Mouse (Mus musculus): ENCODE data around the gene Gpa33.

The Gpa33 gene

DNA sequence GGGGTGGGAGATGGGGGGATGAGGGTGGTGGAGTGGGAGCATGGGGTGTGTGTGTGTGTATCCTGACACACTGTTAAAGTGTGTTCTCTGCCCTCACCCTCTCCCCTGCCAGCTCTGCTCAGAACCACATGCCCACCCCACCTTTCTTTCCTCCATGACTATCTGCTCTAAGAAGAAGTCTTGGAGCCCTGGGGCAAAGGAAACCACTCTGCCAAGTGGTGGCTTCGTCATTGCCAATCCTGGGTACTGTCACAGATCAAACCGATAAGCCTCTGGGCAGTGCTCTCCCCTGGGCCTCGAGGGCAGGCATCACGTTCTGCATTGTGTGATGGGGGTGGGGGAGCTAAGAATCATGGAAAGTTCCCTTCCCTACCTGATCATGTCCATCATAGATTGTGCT, 2.3 kb downstream of the Gpa33 start:
- no peak for DNase-seq (ENCODE audit: low read depth, low spot score)

DNA sequence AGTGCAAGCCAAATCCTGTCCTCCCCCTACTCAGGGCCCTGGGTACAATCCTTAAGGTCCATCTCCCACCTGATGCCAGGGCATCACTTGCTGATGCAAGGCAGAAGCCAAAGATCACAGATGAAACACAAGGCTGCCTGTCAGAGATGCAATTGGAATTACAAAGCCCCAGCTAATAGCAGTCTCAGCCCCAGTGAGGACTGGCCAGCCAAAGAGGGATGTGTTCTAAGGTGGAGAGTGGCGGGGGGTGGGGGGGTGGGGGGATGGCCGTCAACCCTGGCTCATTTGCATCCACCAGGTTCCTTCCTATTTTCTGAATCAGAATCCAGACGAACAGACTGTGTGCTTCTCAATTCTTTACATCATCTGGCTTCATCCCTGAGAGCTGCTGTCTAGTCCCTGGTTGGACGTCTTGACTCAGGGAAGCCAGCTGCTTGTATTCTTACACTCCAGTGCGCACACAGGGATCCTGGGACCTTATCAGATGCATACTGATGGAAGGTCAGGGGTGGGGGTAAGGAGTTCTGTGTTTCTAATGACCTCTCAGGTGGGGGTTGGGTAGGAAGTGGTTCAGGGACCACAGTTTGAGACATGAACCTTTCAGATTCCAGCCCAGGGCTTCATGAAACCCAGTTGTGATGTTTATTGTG, 5.2 kb downstream of the Gpa33 start:
- peak; percentile 94 for DNase-seq (ENCODE audit: low read depth, low spot score)

DNA sequence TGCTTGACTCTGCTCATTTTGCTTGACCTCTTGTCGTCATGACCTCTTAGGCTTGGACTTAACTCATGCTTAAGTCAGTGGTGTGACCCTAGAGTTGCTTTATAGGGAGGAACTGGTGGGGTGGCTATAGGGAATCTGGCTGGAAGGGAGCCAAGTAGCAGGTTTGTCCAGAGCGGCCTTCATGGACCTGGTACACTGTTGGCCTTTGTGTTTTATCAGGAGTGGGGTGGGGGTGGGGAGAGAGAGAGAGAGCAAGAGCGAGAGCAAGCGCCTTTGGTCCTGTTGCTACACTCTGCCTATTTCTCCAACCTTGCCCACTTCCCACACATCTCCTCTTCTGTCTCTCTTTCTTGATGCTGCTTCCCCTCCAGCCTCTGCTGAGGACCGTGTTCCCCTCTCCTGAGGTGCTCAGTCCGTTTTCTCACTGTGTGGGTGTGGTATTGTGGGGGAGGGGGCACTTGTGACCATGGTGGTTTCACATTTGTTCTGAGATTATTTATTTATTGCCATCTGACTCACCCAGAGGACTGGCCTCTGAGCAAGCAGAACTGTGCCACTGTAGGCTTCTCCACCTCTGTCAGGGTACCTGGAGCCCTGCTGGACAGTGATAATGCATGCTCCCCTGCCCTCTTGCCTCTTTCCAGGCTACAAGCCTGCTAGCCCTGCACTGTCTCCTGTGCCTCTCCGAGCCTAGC, 7.4 kb downstream of the Gpa33 start:
- DNase-seq (ENCODE audit: low read depth, low spot score): peak; percentile 30

DNA sequence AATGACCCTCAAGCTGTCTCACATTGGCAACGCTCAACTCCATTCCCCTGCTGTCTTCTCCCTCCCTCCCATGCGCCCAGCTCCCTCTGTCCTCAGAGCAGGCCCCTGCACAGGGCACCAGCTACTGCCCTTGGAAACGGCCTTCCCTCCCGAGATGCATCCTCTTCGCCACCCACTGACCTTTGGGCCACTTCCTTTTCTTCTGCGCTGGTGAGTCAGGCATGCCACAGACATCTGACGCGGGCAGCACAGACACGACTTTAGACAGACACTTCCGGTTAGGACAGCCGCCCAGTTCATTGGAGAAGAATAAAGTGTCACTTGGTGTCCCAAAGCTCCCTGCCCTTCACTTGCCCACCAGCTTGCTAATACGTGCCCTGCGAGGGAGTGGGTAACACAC, 8.1 kb downstream of the Gpa33 start:
- DNase-seq (ENCODE audit: low read depth, low spot score): no peak

DNA sequence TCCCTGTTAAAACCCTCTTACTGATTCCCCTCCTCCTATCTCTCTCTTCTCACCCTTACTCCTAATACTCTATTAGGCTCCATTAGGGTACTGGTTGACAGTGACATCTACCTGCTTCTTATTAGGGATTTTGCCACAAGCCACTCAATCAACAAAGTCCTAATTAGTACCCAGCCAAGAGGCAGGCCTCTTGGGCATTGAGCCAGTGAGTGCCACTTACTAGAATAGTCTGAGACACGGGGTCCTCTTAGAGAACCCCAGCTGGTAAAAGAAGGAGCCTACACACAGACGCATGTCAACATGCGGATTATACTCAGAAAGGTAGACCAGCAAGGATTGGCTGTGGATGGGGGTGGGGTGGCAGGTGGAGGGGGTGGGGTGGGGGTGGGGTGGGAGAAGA, 9.1 kb downstream of the Gpa33 start:
- no peak for DNase-seq (ENCODE audit: low read depth, low spot score)

DNA sequence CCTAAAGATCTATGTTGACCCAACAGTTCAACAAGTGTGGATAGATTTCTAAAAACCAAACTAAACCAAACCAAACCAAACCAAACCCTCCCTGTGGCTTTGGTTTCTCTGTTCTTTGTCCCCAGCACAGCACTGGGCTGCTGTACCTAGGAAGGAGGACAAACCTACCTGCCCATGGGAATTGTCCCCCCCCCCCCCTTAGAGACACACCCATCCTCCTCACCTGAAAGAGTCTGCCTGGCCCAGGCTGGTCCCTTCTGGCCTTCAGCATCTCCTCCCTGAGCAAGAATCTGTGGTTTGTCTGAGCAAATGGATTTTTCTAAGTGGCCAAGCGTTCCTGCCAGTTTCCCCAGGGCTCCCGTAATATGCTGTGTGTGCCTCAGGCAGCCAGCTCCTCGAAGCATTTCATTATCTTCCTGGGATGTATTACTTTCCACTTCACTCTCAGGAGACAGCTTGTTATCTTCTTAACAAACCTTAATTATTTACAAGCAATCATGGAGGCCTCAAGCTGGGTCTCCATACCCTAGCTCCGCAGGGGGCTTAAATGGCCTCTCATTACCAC, 9.7 kb downstream of the Gpa33 start:
- no peak for DNase-seq (ENCODE audit: low read depth, low spot score)

DNA sequence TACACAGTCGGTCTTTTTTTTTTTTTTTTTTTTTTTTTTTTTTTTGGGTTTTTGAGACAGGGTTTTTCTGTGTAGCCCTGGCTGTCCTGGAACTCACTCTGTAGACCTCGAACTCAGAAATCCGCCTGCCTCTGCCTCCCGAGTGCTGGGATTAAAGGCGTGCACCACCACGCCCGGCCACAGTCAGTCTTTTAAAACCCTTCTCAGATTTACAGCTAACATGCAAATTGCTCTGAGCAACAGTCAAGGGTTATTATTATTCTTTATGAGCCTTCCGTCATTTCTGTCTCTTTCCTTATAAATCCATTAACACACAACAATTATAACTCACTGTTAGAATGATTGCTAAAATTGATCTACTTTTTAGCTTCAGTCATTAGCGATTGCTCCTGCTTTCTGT, 11.8 kb downstream of the Gpa33 start:
- DNase-seq (ENCODE audit: low read depth, low spot score): peak; percentile 75

DNA sequence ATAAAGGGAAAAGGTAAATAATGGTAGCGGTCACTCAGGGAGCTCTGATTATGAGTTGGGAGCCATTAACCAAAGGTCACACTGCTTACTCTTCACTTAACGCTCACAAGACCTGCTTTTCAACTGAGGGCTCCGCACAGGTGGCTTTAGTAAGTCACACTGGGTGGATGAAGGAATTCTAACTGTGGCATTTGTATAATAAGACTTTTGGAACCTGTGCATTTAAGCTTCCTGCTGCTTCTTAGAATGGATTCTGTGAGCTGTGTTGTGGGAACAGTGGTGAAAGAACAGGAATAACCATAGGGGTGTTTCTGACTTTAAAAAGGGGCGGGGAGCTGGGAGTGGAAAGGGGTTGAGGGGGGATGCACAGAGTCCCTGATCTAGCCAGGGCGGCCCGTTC, 12.3 kb downstream of the Gpa33 start:
- peak; percentile 97 for DNase-seq (ENCODE audit: low read depth, low spot score)

DNA sequence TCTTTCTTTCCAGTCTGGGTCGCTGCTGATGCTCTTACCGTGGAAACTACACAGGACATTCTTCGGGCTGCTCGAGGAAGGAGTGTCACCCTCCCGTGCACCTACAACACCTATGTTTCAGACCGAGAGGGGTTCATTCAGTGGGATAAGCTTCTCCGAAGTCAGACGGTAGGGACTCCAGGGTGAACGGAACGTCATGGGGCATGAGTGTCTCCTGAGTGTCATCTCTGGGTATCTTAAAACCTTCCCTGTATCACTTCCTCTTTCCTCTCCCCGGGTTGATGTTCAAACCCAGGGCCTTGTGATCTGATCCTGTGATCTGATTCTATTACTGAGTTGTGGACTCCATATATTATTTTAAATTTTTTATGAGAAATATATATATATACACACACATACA, 16.6 kb downstream of the Gpa33 start:
- DNase-seq (ENCODE audit: low read depth, low spot score): no peak

DNA sequence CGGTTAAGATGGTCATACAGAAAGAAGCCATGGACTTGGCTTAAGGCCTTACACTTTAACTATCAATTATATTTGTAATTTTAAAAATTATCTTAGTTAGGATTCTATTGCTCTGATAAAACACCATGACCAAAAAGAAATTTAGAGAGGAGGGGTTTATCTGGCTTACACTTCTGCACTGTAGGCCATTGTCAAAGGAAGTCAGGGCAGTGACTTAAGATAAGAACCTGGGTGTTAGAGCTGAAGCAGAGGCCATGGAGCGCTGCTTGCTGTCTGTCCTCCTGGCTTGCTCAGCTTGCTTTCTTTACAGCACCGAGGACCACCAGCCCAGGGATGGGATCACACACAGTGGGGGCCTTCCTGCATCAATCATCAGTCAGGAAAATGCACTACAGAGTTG, 17.6 kb downstream of the Gpa33 start:
- no peak for DNase-seq (ENCODE audit: low read depth, low spot score)

DNA sequence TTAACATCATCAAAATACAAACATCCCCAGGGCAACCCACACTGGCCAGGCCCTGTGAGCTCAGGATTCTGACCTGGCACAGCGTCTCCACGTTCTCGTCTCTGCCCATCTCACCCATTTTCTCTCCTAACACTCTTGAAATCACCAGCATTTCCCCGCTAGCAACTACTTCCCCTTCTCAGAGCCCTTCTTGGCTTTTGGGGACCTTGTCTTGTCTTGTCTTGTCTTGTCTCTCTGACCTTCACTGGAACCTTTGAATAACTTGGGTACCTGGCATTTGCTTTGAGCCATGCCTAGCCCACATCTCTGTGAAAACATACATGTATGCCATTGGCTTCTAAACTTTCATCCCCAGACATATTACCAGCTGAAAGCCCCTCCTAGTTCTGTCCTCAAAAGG, 19.4 kb downstream of the Gpa33 start:
- peak; percentile 44 for DNase-seq (ENCODE audit: low read depth, low spot score)

DNA sequence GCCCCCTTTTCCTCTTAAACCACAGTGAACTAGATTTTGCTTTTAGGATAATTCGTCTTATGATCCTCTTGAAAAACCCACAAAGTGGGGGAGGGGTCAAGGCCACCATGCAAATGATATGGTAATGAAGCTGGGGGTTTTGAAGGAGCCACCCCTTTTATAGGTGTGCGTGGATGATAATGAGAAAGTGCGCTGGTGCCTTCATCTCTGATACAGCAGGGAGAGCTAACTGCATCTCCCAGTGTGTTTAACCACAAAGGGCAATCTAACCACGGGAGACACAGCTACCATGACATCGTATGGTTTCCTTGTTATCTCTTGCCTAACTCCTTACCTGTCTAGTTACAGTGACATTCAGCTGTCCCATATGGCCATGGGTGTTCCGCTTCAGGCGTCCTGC, 20.0 kb downstream of the Gpa33 start:
- peak; percentile 55 for DNase-seq (ENCODE audit: low read depth, low spot score)

DNA sequence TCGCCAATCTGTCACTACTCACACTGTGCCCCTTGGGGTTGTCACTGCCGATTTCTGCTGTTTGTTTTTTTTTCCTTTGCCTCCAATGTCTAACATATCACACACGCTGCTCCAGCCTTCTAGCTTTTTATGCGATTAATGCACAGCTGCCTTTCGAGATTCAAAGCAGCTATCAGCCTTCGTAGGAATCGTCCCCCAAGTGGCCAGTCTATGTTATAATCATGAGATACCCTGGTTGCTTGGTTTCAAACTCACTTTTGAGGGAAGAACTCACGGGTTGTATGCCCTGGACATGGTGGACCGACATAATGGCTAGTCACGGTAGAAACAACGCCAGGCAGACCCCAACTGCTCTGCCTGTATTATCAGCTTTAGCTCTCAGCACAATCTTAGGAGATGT, 21.3 kb downstream of the Gpa33 start:
- no peak for DNase-seq (ENCODE audit: low read depth, low spot score)

DNA sequence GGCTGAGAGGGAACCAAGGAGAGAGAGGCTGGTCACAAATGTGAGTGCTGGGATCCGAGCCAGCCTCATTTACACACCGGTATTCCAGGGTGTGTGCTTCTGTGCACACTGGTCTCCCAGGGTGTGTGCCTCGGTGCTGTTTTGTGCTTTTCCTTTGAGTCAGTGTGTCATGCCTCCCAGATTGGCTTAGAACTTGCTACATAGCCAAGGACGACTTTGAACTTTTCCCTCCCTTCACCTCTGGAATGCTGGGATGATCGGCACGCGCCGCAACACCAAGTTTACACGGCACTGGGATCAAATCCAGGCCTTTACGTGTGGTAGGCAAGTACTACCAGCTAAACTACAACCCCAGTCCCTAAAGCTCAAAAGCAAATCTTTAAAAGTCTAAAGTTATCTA, 22.0 kb downstream of the Gpa33 start:
- peak; percentile 75 for DNase-seq (ENCODE audit: low read depth, low spot score)

DNA sequence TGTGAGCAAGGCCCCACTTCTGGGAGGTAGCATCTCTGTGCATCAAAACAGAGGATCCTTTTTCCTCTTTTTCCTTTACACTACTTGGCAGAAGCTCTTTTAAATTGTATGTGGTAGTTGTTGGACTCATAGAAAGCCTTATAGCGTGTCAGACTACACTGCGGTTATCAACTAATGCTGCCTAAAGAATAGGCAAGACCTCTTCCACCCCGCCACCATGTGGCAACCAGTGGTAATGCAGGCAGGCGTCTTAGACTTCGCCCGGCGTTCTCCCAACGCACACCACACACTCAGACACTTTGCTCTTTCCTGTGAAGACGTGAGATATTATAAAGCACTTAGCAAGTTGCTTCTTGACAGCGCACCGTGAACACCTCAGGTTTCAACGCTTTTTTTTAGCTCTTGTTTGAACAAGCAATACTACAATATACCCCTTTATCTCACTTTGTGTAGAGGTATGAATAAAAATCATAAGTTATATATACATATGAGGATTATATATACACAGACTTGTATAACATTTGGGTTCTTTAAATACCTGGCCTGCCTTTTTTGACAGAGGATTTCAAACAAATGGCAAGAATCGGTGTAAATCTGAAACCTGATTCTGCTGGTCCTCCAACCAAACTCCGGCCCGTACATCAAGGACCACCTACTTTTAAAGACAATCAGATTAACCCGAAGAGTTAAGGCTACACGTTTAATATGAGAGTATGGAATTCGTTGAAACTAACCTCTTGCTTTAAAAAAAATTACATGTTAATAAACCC, 23.5 kb downstream of the Gpa33 start:
- peak; percentile 90 for DNase-seq (ENCODE audit: low read depth, low spot score)

DNA sequence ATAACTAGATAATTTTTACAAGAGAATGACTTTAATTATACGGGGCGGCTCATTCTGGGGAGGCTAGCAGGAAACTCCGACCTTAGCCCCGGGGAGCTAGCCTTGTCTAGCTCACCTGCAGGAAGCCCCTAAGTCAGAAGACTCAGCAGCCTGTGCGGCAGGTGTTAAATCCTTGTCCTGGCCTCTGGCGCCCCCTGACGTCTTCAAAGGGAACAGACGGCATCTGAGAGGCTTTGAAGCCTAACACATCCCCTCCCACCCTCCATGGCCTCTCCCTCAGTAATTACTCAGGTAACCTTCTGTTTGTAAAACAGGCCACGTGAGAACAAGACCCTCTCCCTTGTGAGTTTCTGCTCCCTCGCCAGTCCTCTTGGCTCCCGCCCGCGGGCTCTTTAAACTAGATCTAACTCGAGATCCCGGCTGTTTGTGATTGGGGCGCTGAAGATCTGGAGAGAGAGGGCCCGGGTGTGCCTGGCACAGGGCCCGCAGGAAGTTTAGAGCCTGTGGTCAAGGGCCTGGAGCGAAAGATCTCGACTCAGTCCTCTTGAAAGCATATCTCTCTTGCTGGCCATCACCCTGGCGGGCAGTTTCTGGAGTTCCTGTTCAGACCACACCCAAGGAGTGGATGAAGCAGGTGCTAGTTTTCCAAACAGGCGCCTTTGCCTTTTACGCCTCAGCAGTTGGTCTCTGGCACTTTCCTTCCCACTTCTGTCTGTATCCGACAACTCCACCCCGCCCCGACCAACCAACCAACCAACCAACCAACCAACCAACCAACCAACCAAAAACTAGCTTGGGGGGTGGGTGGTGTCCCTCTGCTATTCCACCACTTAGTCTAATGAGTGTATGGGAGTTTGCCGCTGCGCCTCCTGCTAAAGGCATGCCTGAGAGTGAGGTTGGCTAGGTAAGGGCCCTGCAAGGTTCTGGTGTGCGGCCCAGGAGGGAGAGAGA, 24.4 kb downstream of the Gpa33 start:
- peak; percentile 94 for DNase-seq (ENCODE audit: low read depth, low spot score)

DNA sequence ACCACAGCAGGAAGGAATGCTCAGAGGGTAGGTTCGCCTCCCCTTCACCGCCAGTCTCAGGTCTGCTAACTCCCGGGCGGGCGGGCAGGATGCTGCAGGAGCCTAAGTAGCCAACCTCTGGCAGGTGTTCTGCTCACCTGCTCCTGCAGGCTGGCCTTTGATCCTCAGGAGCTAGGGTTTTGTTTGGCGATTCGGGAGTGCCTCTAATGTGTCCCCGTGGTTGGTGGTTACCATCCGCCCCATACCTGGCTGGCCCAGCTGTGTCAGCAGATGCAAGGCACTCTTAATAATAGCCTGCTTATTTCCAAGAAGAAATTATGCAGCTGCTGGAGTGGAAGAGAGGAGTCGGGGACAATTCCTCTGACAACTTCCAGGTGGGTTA, 25.1 kb downstream of the Gpa33 start:
- no peak for DNase-seq (ENCODE audit: low read depth, low spot score)

DNA sequence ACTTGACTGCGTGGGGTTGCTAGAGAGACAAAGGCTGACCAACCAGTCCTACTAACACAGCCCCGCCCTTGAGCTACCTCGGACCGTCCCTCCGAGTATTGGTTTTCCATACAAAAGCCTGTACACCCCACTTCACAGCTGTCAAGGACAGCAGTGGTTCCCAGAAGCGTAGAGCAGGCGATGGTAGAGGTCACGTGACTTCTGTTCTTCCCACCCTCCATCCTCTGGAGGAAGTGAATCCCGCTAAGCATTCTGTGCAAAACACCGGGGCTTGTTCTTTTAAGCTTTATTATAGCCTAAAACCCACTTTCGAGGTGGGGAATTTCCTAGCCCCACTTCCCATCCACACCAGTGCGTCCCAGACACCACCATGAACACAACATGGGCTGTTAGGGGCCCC, 27.7 kb downstream of the Gpa33 start:
- DNase-seq (ENCODE audit: low read depth, low spot score): peak; percentile 54

DNA sequence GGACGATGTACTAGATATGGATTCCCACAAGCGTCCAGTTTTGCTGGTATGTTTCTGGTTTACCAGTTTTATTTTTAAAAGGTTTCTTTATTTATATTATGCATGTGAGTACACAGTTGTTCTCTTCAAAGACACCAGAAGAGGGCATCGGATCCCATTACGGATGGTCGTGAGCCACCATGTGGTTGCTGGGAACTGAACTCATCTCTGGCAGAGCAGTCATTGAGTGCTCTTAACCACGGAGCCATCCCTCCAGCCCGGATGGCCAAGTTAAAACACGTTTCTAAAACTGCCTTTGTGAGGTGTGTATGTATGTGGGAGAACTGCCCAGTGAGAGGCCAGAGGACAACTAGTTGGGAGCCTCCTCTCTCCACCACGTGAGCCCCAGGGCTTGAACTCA, 28.6 kb downstream of the Gpa33 start:
- peak; percentile 33 for DNase-seq (ENCODE audit: low read depth, low spot score)

DNA sequence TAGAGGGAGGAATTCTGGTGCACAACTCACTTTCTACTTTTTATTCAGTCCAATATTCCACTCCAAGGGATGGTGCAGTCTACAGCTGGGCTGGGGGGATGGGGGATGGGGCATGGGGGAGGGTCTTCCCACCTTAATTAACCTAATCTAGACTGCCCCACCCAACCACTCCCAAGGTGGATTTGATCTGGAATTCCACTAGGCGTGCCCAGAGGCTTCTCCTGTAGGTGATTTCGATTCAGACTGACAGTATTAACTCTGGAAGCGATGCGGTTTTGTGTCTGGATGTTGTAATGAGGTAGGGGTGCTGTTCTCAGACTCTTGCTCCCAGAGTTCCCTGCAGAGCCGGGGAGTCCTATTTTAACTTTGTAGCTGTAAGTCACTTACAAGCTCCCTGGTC, 30.1 kb downstream of the Gpa33 start:
- DNase-seq (ENCODE audit: low read depth, low spot score): peak; percentile 63

Measured in R1 (cell line).